Mouse (Mus musculus) heart, postnatal 10 days (tissue): ENCODE data around the gene Sipa1l1. TPM values are rescaled to one million over a fixed set of nuclear protein-coding genes. Genes with fewer than 3 reads are reported as not detected.

Experiments
- DNase-seq, 2 experiments: peaks; one replicate each; pipeline ENCODE4 v3.0.0; 2021
- intact Hi-C: fragments of 180-260 bp; cut with DNase I; formaldehyde crosslinking; loops from one replicate; pipeline ENCODE4 v1.15.1; 2025
- total RNA-seq, 2 experiments: library from RNA; stranded (reverse); gene quantifications; 2 replicates each; pipeline ENCODE4 v1.2.3; 2021

Sipa1l1 gene
- total RNA-seq, 2 experiments from 2014 or later: 19.4 to 19.9 TPM

GRCm38 (mm10) chr12:82206857-82207647 is 37.9 kb downstream of the Sipa1l1 start:
- intact Hi-C loops: no loop called here
- no peak for DNase-seq

- no peak for DNase-seq
- intact Hi-C loops: no loop called here
These were observed 38.9 kb downstream of the Sipa1l1 start for GRCm38 (mm10) chr12:82208046-82208445.

- intact Hi-C loops: no loop called here
- DNase-seq: no peak
These were observed 39.5 kb downstream of the Sipa1l1 start for GRCm38 (mm10) chr12:82208611-82209010.

DNA sequence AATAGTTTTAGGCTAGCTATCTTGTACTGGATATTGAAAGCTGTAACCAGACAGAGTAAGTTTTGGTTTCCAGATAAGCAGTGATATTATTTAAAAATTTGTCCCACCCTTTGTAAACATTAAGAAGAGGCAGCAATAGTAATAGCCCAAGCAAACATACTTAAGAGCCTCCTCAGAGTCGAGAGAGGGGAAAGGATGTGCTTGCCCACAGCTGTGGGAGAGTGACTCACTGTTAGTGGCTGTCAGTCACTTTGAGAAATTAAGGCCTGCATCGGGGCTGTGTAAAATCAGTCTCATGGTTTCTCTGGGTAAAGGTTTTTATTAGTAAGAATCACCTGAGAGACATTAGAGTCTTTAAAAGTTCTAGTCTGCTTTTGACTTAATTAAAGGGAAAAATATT is 40.6 kb downstream of the Sipa1l1 start:
- intact Hi-C loops: no loop called here
- DNase-seq: no peak

GRCm38 (mm10) chr12:82213056-82213455 is 43.9 kb downstream of the Sipa1l1 start:
- no peak for DNase-seq
- intact Hi-C loops: no loop called here

GRCm38 (mm10) chr12:82214916-82215315 is 45.8 kb downstream of the Sipa1l1 start:
- intact Hi-C loops: no loop called here
- DNase-seq: no peak

DNA sequence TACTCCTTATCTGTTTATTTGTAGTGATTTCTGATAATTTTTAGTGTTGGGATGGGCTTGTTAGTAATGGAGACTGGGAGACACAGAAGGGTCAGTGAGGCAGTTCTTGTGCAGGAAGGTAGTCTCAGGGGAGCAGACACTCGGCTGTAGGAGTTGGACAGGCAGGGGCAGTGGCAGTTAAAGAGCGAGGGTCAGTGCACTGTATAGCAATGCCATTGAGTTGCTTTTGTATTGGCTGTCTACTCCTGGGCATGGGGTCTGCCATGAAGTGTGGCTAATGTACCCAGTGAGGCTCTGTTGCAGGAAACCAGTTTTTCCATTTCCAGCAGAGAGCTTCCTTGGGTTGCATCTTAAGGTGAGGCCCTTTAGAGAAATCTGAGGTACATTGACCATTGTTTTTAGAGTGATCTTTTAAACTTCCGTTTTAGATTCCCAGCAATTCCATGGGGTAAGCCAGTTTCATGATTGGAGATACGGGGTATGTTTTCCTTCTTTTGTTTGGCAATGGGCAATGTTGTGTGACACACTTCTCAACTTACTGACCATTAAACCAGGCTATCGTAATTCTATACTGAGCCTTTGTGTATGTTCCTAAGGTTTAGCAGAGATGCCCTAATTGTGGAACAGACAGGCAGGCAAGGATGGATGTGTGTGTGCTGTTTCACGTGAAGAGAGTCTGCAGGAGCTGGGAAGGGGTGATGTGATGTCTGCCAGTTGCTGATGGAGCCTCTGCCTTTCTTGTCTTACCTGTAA is 47.9 kb downstream of the Sipa1l1 start:
- no peak for DNase-seq
- intact Hi-C loops: no loop called here

DNA sequence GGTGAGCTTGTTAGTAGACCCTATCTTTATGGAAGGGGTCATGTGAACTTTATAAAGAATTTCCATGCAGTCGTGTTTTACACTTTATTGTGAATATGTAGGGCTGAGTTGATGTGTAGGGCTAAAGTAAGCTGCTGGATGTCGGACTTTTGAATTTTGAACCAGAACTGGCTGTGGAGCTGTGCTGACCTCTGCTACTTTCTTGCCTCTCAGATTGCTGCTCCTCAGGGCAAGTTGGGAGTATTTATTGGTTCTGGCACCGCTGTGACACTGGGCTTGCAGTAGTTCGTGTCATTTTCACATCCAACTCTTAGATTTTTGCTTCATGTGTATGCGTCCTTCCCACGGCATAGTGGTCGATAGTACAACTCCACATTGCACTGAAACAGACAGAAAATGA is 49.1 kb downstream of the Sipa1l1 start:
- no peak for DNase-seq
- intact Hi-C loops: no loop called here

DNA sequence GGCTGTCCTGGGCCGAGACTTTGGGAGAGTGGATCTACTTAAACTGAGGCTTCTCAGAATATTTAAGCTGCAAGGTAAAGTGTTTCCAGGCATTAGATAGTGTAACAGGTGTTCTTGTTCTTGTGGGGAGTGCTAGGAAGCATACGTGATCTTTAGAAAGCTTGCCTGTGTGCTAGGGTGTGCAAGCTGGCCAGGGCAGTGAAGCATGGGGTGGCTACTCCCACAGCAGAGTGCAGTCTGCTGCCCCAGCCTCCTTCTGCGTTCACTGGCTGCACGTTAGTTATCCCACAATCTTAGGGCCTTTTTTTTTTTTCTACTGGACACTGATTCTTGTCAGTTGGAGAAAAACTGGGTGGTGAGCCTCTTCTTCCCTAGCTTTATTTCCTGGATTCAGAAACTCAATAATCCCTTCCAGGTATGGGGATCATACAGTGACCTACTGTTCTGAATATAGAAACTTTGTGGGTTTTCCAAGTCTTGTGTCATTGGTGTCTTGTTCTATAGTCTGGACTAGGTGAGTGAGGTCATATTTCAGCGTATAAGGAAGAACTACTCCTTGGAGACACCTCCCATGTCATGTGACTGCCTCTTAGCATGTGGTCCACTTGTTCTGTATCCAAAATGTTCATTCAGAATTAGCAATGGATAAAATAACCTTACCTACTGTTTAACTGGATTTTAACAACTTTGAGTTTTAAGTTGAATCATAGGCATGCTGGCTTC is 51.4 kb downstream of the Sipa1l1 start:
- no peak for DNase-seq
- intact Hi-C loops: loop anchor here (5.0 kb wide), 1 partner anchor 33 kb away; no protein-coding TSS in a partner anchor

GRCm38 (mm10) chr12:82223126-82223815 is 54.2 kb downstream of the Sipa1l1 start:
- intact Hi-C loops: loop anchor here (5.0 kb wide), 1 partner anchor 36 kb away; no protein-coding TSS in a partner anchor
- DNase-seq: no peak

- intact Hi-C loops: loop anchor here (5.0 kb wide), 1 partner anchor 38 kb away; no protein-coding TSS in a partner anchor
- DNase-seq: no peak
These were observed 55.7 kb downstream of the Sipa1l1 start for GRCm38 (mm10) chr12:82224848-82225247.

- DNase-seq: no peak
- intact Hi-C loops: no loop called here
These were observed 56.2 kb downstream of the Sipa1l1 start for GRCm38 (mm10) chr12:82225278-82225677.

DNA sequence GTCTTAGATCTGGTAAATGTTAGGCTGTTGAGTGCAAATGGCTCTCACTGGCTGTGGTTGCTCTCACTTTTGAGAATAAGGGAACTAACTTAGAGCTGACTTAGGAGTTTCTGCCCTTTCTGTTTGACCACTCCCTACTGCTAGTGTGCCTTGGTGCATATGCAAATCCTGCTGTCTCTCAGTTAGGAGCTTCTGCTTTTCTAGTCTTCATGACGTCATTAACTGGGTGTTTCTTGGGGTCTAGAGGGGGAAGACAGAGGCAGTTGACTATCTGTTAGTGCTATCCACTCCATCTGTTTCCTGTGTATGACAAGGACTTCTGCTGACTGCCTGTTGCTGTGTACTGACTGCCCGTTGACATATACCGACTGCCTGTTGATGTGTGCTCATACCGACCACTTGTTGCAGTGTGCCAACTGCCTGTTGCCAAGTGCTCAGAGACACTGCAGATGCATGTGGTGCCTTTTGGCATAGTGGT is 56.7 kb downstream of the Sipa1l1 start:
- intact Hi-C loops: no loop called here
- DNase-seq: peak; percentile 32 to 35

DNA sequence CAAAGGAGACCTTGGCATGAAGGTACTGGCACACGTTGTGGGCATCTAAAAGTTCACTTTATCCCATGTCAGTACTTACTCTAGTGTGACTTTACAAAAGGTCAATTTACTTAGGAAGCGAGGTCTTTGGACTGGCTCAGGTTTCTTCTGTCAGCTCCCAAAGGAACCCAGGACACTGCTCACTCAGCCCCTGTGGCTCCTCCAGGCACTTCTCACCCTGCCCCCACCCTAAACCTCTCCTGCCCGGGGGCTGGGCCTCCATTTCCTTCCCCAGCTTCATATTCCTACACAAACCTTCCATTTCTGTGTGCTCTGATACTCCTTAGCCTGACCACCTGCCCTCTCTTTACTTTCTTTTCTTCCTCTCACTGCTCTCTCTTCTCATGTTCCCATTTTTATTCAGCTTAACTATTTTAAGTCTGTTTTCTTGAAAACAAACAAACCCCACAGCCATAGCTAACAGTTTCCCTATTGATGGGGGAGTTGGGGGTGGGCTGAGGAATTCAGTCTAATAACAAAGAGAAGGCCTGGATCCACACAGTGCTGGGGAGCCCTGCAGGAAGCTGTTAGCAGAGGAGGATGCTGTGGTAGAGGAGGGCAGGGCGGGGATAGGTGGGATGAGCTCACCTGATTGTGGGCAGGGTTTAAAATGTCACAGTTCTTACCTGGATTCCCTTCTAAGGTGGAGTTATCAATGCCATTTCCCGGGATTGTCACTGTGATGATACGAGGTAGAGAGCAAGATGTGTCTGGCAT is 57.4 kb downstream of the Sipa1l1 start:
- DNase-seq: no peak
- intact Hi-C loops: no loop called here

DNA sequence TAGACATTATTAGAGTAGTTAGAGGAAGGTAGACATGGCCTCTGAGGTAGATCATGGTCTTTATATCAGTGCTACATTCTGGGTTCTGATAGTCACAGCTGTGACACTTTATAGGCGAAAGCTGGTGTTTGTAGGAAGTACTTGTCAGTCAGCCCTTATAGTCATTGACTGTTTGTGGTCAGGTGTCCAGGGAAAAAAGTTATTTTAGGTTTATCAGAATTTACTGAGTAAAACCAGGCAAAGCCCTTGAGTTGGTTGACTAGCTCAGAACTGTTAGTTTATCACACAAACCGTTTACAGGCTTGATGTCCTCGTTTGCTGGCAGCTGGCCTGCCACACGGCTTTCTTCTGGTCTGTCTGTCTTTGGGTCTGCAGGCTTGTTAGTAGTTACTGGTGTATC is 61.0 kb downstream of the Sipa1l1 start:
- intact Hi-C loops: no loop called here
- DNase-seq: no peak

DNA sequence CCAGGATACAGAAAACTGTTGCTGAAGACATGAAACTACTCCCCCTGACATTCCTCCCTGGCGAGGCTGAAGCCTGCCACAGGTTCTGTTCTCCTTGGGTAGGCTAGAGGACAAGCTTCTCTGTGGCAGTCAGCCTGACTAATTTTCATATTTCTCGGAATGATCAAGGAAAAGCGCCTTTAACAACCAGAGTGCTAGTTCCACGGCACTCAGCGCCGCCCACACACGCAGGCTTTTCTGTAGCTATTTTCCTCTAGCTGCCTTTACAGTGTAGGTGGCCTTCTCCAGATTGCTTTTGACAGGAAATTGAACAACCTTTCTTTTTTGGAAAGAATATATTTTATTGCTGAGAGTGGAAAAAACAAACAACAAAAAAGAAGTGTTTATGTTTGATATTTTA is 62.1 kb downstream of the Sipa1l1 start:
- no peak for DNase-seq

DNA sequence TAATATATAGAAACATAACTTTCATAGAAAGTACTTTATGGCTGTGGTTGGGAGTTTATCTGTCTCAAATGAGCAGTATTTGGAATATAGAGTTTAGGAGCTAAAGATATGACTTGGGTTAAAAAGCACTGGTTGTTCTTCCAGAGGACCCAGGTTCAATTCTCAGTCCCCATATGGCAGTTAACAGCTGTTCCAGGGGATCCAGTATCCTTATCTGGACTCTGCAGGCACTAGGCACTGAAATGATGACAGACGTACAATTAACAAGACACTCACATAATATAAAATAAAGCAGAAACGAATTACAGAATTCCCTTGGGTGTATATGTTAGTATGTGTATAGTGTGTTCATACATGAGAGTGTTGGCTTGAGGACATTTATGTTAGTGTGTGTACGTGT is 64.1 kb downstream of the Sipa1l1 start:
- intact Hi-C loops: no loop called here
- DNase-seq: no peak

More for the DNA sequence above, 62.1 kb downstream of the Sipa1l1 start:
- intact Hi-C loops: no loop called here

DNA sequence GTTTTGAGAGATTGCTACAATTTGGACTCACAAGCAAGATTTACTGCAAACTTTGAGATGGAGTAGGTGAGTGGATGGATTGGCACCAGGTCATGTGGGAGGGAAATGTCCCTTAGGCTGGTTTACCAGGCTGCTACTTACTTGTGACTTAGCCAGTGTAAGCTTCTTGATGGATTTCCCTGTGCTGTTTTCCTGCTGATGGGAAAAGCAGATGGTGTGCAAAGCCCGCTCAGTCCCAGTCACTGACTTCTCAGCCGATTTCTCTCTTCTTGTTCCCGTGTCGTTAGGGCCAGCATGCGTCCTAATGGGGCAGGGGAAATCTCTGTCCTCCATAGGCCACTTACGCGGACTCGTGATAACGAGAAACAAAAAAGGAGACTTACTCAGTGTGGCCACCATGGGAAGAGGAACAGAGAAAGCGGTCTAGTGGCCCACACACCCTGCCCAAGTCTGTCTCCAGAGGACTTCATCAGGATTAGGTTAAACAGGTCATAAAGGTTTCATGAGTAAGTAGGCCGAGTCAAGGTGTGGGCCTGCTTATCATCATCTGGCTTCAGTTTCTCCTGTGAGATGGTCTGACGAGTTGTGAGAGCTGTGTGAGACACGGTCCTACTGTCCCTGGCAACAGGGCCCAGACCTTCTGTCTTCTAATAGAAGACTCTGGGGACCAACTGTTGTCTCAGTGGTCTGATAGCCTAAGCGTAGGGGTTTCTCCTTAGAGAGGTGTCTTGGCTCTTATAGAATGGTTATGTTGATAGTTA is 65.5 kb downstream of the Sipa1l1 start:
- intact Hi-C loops: no loop called here
- no peak for DNase-seq

GRCm38 (mm10) chr12:82237095-82237494 is 68.0 kb downstream of the Sipa1l1 start:
- DNase-seq: no peak
- intact Hi-C loops: no loop called here
